Mouse (Mus musculus) cerebral cortex, adult 2 months (tissue): ENCODE measurements around the gene Col4a3.

Source experiments
- WGBS: fragments of 180-500 bp; shearing (Covaris S2); methylation state at CpG from one replicate; pipeline ENCODE4 v1.1.7; 2018; 5-methylcytosine and 5-hydroxymethylcytosine counted together

Col4a3 gene

GRCm38 (mm10) chr1:82771022-82771586, 184.4 kb downstream of the Col4a3 start, which contains the start of gene Gm47791:
Gene Gm47791 (minus strand): TSS chr1:82771243.
- WGBS, result 88% methylated on average over 15 of the region's 15 CpGs
